Comparison of ENCODE assay signal across 11 mouse cellular contexts in the genomic region with DNA sequence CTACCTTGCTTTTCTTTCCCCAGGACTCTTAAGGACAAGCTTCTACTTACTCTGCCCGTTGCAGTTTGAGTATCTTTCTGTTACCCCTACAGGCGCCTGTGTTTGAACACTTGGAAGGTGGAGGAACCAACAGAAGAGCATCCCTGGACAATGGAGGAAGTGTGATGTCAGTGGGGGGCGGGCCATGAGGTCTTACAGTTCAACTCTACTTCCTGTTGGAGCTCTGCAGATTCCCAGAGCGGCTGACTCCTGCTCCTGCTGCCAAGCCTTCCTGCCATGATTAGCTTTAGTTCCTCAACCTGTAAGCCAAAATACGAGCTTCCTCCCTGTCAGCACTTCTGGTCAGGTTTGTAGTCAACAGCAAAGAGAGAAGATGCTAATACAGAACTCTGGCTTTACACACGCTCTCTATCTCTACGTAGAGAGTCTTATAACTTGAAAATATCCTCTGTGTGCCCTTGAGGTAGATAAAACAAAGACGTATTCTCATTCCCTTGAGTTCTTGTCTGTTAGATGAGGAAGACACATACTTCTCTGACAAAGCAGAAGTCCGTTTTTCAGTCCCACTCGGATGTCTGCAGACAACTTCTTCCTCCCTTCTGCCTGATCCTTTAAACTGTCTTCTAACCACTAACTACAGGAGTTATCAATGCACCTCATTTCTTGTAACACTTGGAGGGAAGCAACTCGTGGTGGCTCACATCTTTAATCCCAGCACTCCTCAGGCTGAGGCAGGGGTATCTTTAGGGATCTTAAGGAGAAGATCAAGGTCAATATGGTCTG. TPM values are rescaled to one million over a fixed set of nuclear protein-coding genes. Genes with fewer than 3 reads are reported as not detected.
DNase-seq lines count a peak whose midpoint lies in the region; ATAC-seq and TF ChIP-seq lines count a peak whose summit lies in the region.
"Had no signal": no experiment of that assay in that cellular context is flagged by ENCODE, and none has a peak within 500 bp of the region (broad histone marks: within the 10 kb centered on the region; RNA-seq: fewer than 3 reads in every experiment).

No protein-coding gene starts in this region.

- 82% methylated on average over 11 of the region's 11 CpGs for WGBS in neural tube, embryonic 15.5 days
- WGBS in hindbrain, postnatal 0 days, result 78% methylated on average over 11 of the region's 11 CpGs

- H3K27me3 ChIP-seq in splenic B cell, adult 2 months (ENCODE audit: control insufficient read depth, insufficient read depth, low read length, poor library complexity, severe bottlenecking), result no peaks in the 10 kb centered on the region
- no peaks in the 10 kb centered on the region for H3K27me3 ChIP-seq in neural tube, embryonic 15.5 days (replicated peaks)
- no peaks in the 10 kb centered on the region for H3K27me3 ChIP-seq in hindbrain, postnatal 0 days (ENCODE audit: insufficient read depth, low read length)
- H3K27me3 ChIP-seq: CH12.LX; forebrain, embryonic 13.5 days had no signal

- no peak overlapping the region for H3K4me2 ChIP-seq in neural tube, embryonic 15.5 days
- H3K4me2 ChIP-seq in hindbrain, postnatal 0 days (ENCODE audit: low read depth, low read length), result no peak overlapping the region
- H3K4me2 ChIP-seq: forebrain, embryonic 13.5 days had no signal

- peak; percentile 15 for DNase-seq in gastrocnemius, postnatal 10 days
- no peak for DNase-seq in gastrocnemius, postnatal 36 days
- peak; percentile 52 for DNase-seq in lung, postnatal 10 days
- DNase-seq in lung, adult 18-20 months, result no peak
- DNase-seq in kidney, postnatal 4 days, result peak; percentile 53 to 62
- DNase-seq in splenic B cell, adult 2 months (ENCODE audit: low read depth, low spot score), result peak; percentile 7
- DNase-seq in hindbrain, postnatal 0 days (ENCODE audit: low spot score), result no peak

- TF ChIP-seq CTCF in hindbrain, postnatal 0 days (IDR thresholded peaks at IDR 0.05; ENCODE audit: low read depth), result no peak

- no peak overlapping the region for H3K27ac ChIP-seq in neural tube, embryonic 15.5 days (replicated peaks)
- no peak overlapping the region for H3K27ac ChIP-seq in hindbrain, postnatal 0 days
- H3K27ac ChIP-seq: forebrain, embryonic 13.5 days; liver, embryonic 14.5 days had no signal

- H3K4me3 ChIP-seq in neural tube, embryonic 15.5 days (replicated peaks), result no peak overlapping the region
- no peak overlapping the region for H3K4me3 ChIP-seq in hindbrain, postnatal 0 days (ENCODE audit: low read length)
- H3K4me3 ChIP-seq: forebrain, embryonic 13.5 days had no signal

- H3K9ac ChIP-seq in neural tube, embryonic 15.5 days (replicated peaks), result no peak overlapping the region
- no peak overlapping the region for H3K9ac ChIP-seq in hindbrain, postnatal 0 days (replicated peaks; ENCODE audit: low read length)
- H3K9ac ChIP-seq: forebrain, embryonic 13.5 days; liver, embryonic 14.5 days had no signal

- ATAC-seq in neural tube, embryonic 15.5 days (ENCODE audit: low FRiP score), result no peak
- ATAC-seq in hindbrain, postnatal 0 days, result no peak
- ATAC-seq: forebrain, embryonic 13.5 days had no signal

- intact Hi-C loops in gastrocnemius, postnatal 36 days (cut with DNase I), result no loop called here

- H3K36me3 ChIP-seq in splenic B cell, adult 2 months (ENCODE audit: control insufficient read depth, insufficient read depth, low read length, poor library complexity, severe bottlenecking), result no peaks in the 10 kb centered on the region
- no peaks in the 10 kb centered on the region for H3K36me3 ChIP-seq in neural tube, embryonic 15.5 days
- no peaks in the 10 kb centered on the region for H3K36me3 ChIP-seq in hindbrain, postnatal 0 days (ENCODE audit: insufficient read depth, low read length)

- no peaks in the 10 kb centered on the region for H3K4me1 ChIP-seq in neural tube, embryonic 15.5 days
- H3K4me1 ChIP-seq in hindbrain, postnatal 0 days (ENCODE audit: insufficient read depth, low read length), result no peaks in the 10 kb centered on the region

- H3K9me3 ChIP-seq in neural tube, embryonic 15.5 days (replicated peaks), result no peaks in the 10 kb centered on the region
- no peaks in the 10 kb centered on the region for H3K9me3 ChIP-seq in hindbrain, postnatal 0 days (ENCODE audit: low read length)
- H3K9me3 ChIP-seq: forebrain, embryonic 13.5 days had no signal

RNA-seq across cellular contexts. Expression of a gene that starts 13.7 kb away (rescaled TPM):
- 1 to 10 TPM; 2.8 to 3.8 TPM for total RNA-seq in gastrocnemius, postnatal 10 days (2021)
- 1 to 10 TPM; 1.1 to 1.6 TPM for total RNA-seq in gastrocnemius, postnatal 36 days (2021)
- 10.6 and 11.1 TPM in 2 replicates for polyA plus RNA-seq in neural tube, embryonic 15.5 days (2015; fragmentation: Nextera tagmentation; extraction: Ambion mirVana)
- total RNA-seq in hindbrain, postnatal 0 days (2014; rRNA removed), result 1.2 and 1.6 TPM in 2 replicates
- polyA plus RNA-seq in hindbrain, postnatal 0 days (2015; fragmentation: Nextera tagmentation; extraction: Ambion mirVana), result 7.3 and 7.6 TPM in 2 replicates
- total RNA-seq: CH12.LX had no signal

Comparison
In these comparisons a context has a peak if more than half of its experiments do, and no peak if none do; other contexts are left out.
1. DNase-seq: peak in gastrocnemius, postnatal 10 days (single experiment), lung, postnatal 10 days (single experiment), kidney, postnatal 4 days (2 of 2) and splenic B cell, adult 2 months (single experiment); none in gastrocnemius, postnatal 36 days (0 of 2), lung, adult 18-20 months (0 of 2) and hindbrain, postnatal 0 days (single experiment).